Mouse (Mus musculus): ENCODE results near the gene Pde4b. TPM values are rescaled to one million over a fixed set of nuclear protein-coding genes. Genes with fewer than 3 reads are reported as not detected.

Gene Pde4b
- total and polyA plus RNA-seq, 2 experiments from 2014 or later = 49.7 to 76.2 TPM

DNA sequence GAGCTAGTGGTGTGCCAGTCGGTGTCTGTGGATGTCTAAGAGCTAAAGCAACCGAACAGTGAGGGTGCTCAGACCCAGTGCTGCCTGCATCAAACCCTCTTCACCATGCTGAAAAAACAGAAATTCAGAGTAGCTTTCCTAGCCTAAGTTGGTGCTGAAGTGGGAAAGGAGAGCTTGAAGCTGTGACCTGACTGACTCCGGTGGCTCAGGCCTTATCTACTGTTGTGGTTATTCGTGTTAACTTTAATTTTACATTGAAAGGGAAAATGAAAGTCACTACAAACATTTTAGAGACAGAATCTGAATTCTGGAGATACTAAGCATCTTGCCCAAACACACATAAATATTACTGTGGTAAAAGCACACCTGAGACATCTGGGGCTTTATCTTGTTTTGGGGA, 542.3 kb downstream of the Pde4b start:
- ATAC-seq = no peak

DNA sequence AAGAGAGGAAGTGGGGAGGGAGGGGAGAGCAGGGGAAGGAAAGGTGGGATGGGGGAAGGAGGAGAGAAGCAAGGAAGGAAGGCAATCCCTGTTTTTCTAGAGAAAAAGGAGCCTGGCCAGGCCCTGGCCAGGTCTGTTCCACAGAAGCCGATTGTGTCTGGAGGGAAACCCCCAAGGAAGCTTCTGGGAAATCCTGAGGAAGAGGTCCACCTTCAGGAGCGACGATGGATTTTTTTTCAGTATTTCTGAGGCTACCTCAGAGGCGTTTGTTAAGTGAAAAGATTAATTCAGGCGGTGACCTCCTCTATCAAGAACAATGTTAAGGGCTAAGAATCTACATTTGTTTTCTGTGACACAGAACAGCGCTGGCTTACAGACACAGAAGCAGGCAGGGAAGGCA, 542.9 kb downstream of the Pde4b start:
- DNase-seq (no peak), ATAC-seq (no peak)
- Histone ChIP-seq H3K9me3 (ENCODE audit: low read length) (no peaks in the 10 kb centered on the region), H3K9ac (no peak overlapping the region), H3K4me2 (ENCODE audit: low read depth) (no peak overlapping the region), H3K4me1 (ENCODE audit: insufficient read depth) (no peaks in the 10 kb centered on the region), H3K27ac (ENCODE audit: low read depth, low read length) (no peak overlapping the region), H3K36me3 (ENCODE audit: insufficient read depth) (no peaks in the 10 kb centered on the region), H3K27me3 (ENCODE audit: insufficient read depth, low read length) (no peaks in the 10 kb centered on the region), H3K4me3 (ENCODE audit: low read depth, low read length) (no peak overlapping the region)
- WGBS = 61% methylated on average over 6 of the region's 6 CpGs
- TF ChIP-seq CTCF (IDR thresholded peaks at IDR 0.05; ENCODE audit: low read depth) = no peak

More for the DNA sequence above, 542.3 kb downstream of the Pde4b start:
- no peak for DNase-seq
- Histone ChIP-seq H3K27ac (ENCODE audit: low read depth, low read length) (no peak overlapping the region), H3K4me3 (ENCODE audit: low read depth, low read length) (no peak overlapping the region), H3K9ac (no peak overlapping the region), H3K36me3 (ENCODE audit: insufficient read depth) (no peaks in the 10 kb centered on the region), H3K9me3 (ENCODE audit: low read length) (no peaks in the 10 kb centered on the region), H3K4me2 (ENCODE audit: low read depth) (no peak overlapping the region), H3K4me1 (ENCODE audit: insufficient read depth) (no peaks in the 10 kb centered on the region), H3K27me3 (ENCODE audit: insufficient read depth, low read length) (no peaks in the 10 kb centered on the region)
- TF ChIP-seq CTCF (IDR thresholded peaks at IDR 0.05; ENCODE audit: low read depth) = no peak
- WGBS = 87% methylated on average over 4 of the region's 4 CpGs

GRCm38 (mm10) chr4:102631624-102632023, 544.3 kb downstream of the Pde4b start:
- no peaks in the 10 kb centered on the region for H3K9me3 ChIP-seq (ENCODE audit: low read length)
- TF ChIP-seq CTCF (IDR thresholded peaks at IDR 0.05; ENCODE audit: low read depth) = no peak
- H3K27me3 ChIP-seq (ENCODE audit: insufficient read depth, low read length) = no peaks in the 10 kb centered on the region
- H3K4me3 ChIP-seq (ENCODE audit: low read depth, low read length) = no peak overlapping the region
- WGBS = 56% methylated on average over 3 of the region's 3 CpGs
- no peaks in the 10 kb centered on the region for H3K36me3 ChIP-seq (ENCODE audit: insufficient read depth)
- no peak overlapping the region for H3K9ac ChIP-seq
- ATAC-seq (no peak), DNase-seq (no peak)
- H3K4me2 ChIP-seq (ENCODE audit: low read depth) = no peak overlapping the region
- H3K27ac ChIP-seq (ENCODE audit: low read depth, low read length) = no peak overlapping the region
- H3K4me1 ChIP-seq (ENCODE audit: insufficient read depth) = no peaks in the 10 kb centered on the region

DNA sequence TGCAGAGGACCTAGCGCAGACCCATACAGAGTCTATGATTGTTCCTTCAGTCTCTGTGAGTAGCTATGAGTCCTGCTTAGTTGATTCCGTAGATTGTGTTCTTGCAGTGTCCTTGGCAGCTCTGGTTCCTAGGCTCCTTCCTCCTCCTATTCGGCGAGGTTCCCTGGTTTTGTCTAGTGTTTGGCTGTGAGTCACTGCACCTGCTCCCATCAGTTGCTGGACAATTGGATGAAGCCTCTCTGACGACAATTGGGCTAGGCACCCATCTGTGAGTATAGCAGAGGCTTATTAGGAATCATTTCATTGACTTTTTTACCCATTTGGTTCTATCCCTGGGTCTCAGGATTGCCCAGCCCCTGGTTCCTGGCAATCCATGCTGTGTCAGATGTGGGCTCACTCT, 545.9 kb downstream of the Pde4b start:
- H3K4me3 ChIP-seq (ENCODE audit: low read depth, low read length) = no peak overlapping the region
- H3K4me1 ChIP-seq (ENCODE audit: insufficient read depth) = no peaks in the 10 kb centered on the region
- no peaks in the 10 kb centered on the region for H3K36me3 ChIP-seq (ENCODE audit: insufficient read depth)
- TF ChIP-seq CTCF (IDR thresholded peaks at IDR 0.05; ENCODE audit: low read depth) = no peak
- no peak overlapping the region for H3K4me2 ChIP-seq (ENCODE audit: low read depth)
- H3K9me3 ChIP-seq (ENCODE audit: low read length) = no peaks in the 10 kb centered on the region
- no peak overlapping the region for H3K27ac ChIP-seq (ENCODE audit: low read depth, low read length)
- DNase-seq = no peak
- no peaks in the 10 kb centered on the region for H3K27me3 ChIP-seq (ENCODE audit: insufficient read depth, low read length)
- H3K9ac ChIP-seq = no peak overlapping the region
- no peak for ATAC-seq
- WGBS = 83% methylated on average over 5 of the region's 5 CpGs

DNA sequence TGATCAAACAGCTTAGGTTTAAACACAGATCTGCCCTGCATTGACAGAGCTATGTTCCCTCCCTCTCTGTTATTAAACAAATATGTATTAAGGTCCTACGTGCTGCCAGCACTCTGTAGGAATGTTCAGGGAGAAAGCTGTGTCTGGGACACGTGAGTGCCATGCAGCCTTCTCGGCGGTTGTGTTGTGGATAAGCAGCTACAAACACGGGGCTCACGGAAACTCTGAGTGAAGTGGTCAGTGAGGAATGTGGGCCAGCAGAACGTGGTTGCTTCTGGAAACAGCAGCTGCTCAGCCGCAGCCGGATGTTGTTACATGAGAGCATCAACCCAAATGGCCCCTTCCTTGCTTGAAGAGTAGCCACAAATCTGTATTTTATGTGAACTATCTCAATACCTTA, 547.9 kb downstream of the Pde4b start:
- H3K4me2 ChIP-seq (ENCODE audit: low read depth) = no peak overlapping the region
- TF ChIP-seq CTCF (IDR thresholded peaks at IDR 0.05; ENCODE audit: low read depth) = no peak
- ATAC-seq = no peak
- H3K27me3 ChIP-seq (ENCODE audit: insufficient read depth, low read length) = no peaks in the 10 kb centered on the region
- H3K9ac ChIP-seq = no peak overlapping the region
- no peaks in the 10 kb centered on the region for H3K4me1 ChIP-seq (ENCODE audit: insufficient read depth)
- H3K36me3 ChIP-seq (ENCODE audit: insufficient read depth) = no peaks in the 10 kb centered on the region
- H3K9me3 ChIP-seq (ENCODE audit: low read length) = no peaks in the 10 kb centered on the region
- H3K27ac ChIP-seq (ENCODE audit: low read depth, low read length) = no peak overlapping the region
- H3K4me3 ChIP-seq (ENCODE audit: low read depth, low read length) = no peak overlapping the region
- WGBS = 81% methylated on average over 9 of the region's 9 CpGs
- DNase-seq = no peak

DNA sequence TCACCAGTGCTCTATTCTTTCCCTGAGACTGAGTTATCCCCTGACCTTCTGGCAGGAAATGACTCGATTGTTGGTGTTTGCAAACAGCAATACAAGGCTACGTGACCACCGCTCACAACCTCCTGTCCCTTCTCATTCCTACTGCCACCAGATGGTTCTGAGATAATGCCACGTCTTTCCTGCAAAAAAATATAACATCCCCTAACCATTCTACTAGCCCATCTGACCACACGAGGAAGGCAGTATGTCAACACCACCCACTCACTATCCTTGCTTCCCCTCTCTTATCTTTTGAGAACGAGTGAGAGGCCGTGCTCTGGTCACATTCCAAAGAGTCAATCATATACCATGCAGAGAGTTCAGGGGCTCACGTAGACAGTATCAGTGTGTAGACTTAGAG, 548.6 kb downstream of the Pde4b start:
- WGBS = 86% methylated on average over 8 of the region's 8 CpGs

GRCm38 (mm10) chr4:102637348-102637910, 550.1 kb downstream of the Pde4b start:
- H3K9me3 ChIP-seq (ENCODE audit: low read length) = no peaks in the 10 kb centered on the region
- DNase-seq = peak; percentile 37
- ATAC-seq = no peak; the same call in 1 of the 2 replicates

More for the DNA sequence above, 548.6 kb downstream of the Pde4b start:
- no peak overlapping the region for H3K27ac ChIP-seq (ENCODE audit: low read depth, low read length)
- H3K4me3 ChIP-seq (ENCODE audit: low read depth, low read length) = no peak overlapping the region
- no peak for ATAC-seq
- H3K4me2 ChIP-seq (ENCODE audit: low read depth) = no peak overlapping the region
- H3K27me3 ChIP-seq (ENCODE audit: insufficient read depth, low read length) = no peaks in the 10 kb centered on the region
- no peaks in the 10 kb centered on the region for H3K36me3 ChIP-seq (ENCODE audit: insufficient read depth)
- no peaks in the 10 kb centered on the region for H3K9me3 ChIP-seq (ENCODE audit: low read length)
- no peaks in the 10 kb centered on the region for H3K4me1 ChIP-seq (ENCODE audit: insufficient read depth)
- no peak overlapping the region for H3K9ac ChIP-seq
- TF ChIP-seq CTCF (IDR thresholded peaks at IDR 0.05; ENCODE audit: low read depth) = no peak
- no peak for DNase-seq

More at GRCm38 (mm10) chr4:102637348-102637910, 550.1 kb downstream of the Pde4b start:
- Histone ChIP-seq H3K4me2 (ENCODE audit: low read depth) (no peak overlapping the region), H3K27me3 (ENCODE audit: insufficient read depth, low read length) (no peaks in the 10 kb centered on the region), H3K27ac (ENCODE audit: low read depth, low read length) (no peak overlapping the region), H3K36me3 (ENCODE audit: insufficient read depth) (no peaks in the 10 kb centered on the region), H3K4me1 (ENCODE audit: insufficient read depth) (no peaks in the 10 kb centered on the region), H3K9ac (no peak overlapping the region), H3K4me3 (ENCODE audit: low read depth, low read length) (no peak overlapping the region)
- WGBS = 64% methylated on average over 4 of the region's 4 CpGs
- TF ChIP-seq CTCF (IDR thresholded peaks at IDR 0.05; ENCODE audit: low read depth) = no peak
